Mouse (Mus musculus) heart, embryonic 13.5 days (tissue): ENCODE measurements around the gene Cbwd1. TPM values are rescaled to one million over a fixed set of nuclear protein-coding genes. Genes with fewer than 3 reads are reported as not detected.

ENCODE experiments used
- ATAC-seq: fragments of 200-750 bp; cut with Nextera tagmentation; 2 replicates; pipeline ENCODE4 v1.8.0; 2017; ENCODE audit warnings: moderate TSS enrichment; ENCODE audit not compliant: insufficient number of reproducible peaks, low FRiP score, low TSS enrichment; ENCODE audit errors: extremely low read depth
- H3K27ac ChIP-seq: fragments of 300-500 bp; sonication (generic); replicated peaks from 2 replicates; pipeline ENCODE4 v1.5.1; 2015; ENCODE audit warnings: moderate library complexity, mild to moderate bottlenecking, inconsistent platforms
- H3K27me3 ChIP-seq: fragments of 300-500 bp; sonication (generic); replicated peaks from 2 replicates; pipeline ENCODE4 v1.6.1; 2015; ENCODE audit warnings: mild to moderate bottlenecking, inconsistent platforms
- H3K36me3 ChIP-seq: fragments of 300-500 bp; sonication (generic); 2 replicates; pipeline ENCODE4 v1.6.1; 2015; ENCODE audit warnings: mild to moderate bottlenecking, inconsistent platforms
- H3K4me1 ChIP-seq: fragments of 300-500 bp; sonication (generic); 2 replicates; pipeline ENCODE4 v1.6.1; 2015; ENCODE audit warnings: inconsistent platforms
- H3K4me2 ChIP-seq: fragments of 300-500 bp; sonication (generic); 2 replicates; pipeline ENCODE4 v1.6.1; 2015; ENCODE audit warnings: inconsistent platforms, mild to moderate bottlenecking, moderate library complexity
- H3K4me3 ChIP-seq: fragments of 300-500 bp; sonication (generic); 2 replicates; pipeline ENCODE4 v1.5.1; 2015; ENCODE audit warnings: moderate library complexity, mild to moderate bottlenecking, inconsistent platforms
- H3K9ac ChIP-seq: fragments of 300-500 bp; sonication (generic); 2 replicates; pipeline ENCODE4 v1.6.1; 2015; ENCODE audit warnings: inconsistent platforms, mild to moderate bottlenecking, moderate library complexity
- H3K9me3 ChIP-seq: fragments of 300-500 bp; sonication (generic); 2 replicates; pipeline ENCODE4 v1.6.1; 2016; ENCODE audit warnings: inconsistent platforms
- WGBS: fragments of 180-500 bp; shearing (Covaris S2); methylation state at CpG from one replicate; pipeline ENCODE4 v1.1.7; 2015; ENCODE audit warnings: mixed read lengths; 5-methylcytosine and 5-hydroxymethylcytosine counted together
- polyA plus RNA-seq: library from polyadenylated mRNA; unstranded; fragments of >200 nt; fragmentation: Nextera tagmentation; extraction: Ambion mirVana; gene quantifications from 2 replicates; pipeline ENCODE4 v1.2.1, GENCODE M21; 2015

Gene Cbwd1
- polyA plus RNA-seq, 1 experiment from 2014 or later: 14.0 TPM

DNA sequence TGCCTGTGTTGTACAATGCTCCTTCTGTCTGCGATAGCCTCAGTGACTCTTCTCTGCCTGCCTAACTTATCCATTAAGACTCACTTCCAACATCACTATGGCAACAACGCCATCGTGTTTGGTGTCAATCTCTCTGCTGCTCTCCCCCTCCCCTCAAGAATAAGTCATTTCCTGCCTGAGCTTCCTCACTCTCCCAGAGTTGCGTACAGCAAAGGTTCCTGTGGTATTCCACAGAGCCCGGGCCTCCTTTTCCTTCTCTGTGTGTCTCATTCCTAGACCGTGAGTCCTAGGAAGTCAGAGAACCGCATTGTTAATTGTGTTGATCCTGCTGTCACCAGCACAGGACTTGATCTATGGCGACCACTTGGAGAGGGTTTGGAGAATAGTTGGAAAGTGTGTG, 33.5 kb upstream of the Cbwd1 start:
- Histone ChIP-seq H3K27ac (no peak overlapping the region), H3K4me2 (no peak overlapping the region), H3K4me1 (peaks cover 9% of the 10 kb centered on the region), H3K36me3 (no peaks in the 10 kb centered on the region), H3K9ac (no peak overlapping the region), H3K4me3 (no peak overlapping the region), H3K9me3 (no peaks in the 10 kb centered on the region), H3K27me3 (peaks cover 15% of the 10 kb centered on the region)
- 34% methylated on average over 8 of the region's 8 CpGs for WGBS
- ATAC-seq: no peak

- H3K9me3 ChIP-seq: no peaks in the 10 kb centered on the region
- no peak overlapping the region for H3K9ac ChIP-seq
- peaks cover 8% of the 10 kb centered on the region for H3K4me1 ChIP-seq
- WGBS: 62% methylated on average over 6 of the region's 6 CpGs
- H3K4me2 ChIP-seq: no peak overlapping the region
- ATAC-seq: no peak; the same call in 1 of the 2 replicates
- peaks cover 15% of the 10 kb centered on the region for H3K27me3 ChIP-seq
- no peak overlapping the region for H3K4me3 ChIP-seq
- no peaks in the 10 kb centered on the region for H3K36me3 ChIP-seq
- no peak overlapping the region for H3K27ac ChIP-seq
Measured at GRCm38 (mm10) chr19:24993526-24993925, 32.1 kb upstream of the Cbwd1 start.

DNA sequence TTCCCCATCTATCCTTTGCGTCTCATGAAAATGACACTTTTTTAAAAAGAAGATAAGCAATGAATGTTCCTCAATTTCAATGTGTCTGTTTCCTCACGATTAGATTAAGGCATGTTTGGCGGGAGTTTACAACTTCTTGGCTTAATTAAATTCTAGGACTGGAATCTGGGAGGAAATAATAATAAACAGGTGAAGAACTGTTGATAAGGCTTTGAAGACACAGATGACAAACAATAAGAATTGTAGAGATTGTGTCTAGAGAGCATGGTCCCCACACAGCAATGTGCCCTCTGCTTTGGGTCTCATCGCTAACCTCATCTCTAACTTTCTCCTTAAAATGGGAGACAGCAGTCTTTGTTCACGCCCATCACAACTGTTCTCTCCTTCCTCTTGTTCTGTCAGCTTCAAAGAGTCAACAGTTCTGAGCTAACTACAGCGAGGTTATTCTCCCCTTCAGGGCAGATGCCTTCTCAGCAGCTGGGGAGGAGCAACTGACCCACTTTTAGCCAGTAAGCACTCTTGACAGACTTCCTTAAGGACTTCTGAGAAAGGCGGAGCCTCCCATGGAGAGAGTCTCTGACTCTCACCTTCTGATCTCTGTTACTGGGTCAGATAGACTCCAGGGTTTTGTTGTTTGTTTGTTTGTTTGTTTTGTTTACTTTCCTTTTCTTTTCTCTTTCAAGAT, 28.9 kb upstream of the Cbwd1 start:
- H3K27me3 ChIP-seq: no peaks in the 10 kb centered on the region
- no peak for ATAC-seq
- H3K36me3 ChIP-seq: no peaks in the 10 kb centered on the region
- no peak overlapping the region for H3K4me3 ChIP-seq
- H3K27ac ChIP-seq: no peak overlapping the region
- H3K4me2 ChIP-seq: no peak overlapping the region
- H3K9ac ChIP-seq: no peak overlapping the region
- no peaks in the 10 kb centered on the region for H3K9me3 ChIP-seq
- peaks cover 16% of the 10 kb centered on the region for H3K4me1 ChIP-seq
- 59% methylated on average over 7 of the region's 7 CpGs for WGBS

DNA sequence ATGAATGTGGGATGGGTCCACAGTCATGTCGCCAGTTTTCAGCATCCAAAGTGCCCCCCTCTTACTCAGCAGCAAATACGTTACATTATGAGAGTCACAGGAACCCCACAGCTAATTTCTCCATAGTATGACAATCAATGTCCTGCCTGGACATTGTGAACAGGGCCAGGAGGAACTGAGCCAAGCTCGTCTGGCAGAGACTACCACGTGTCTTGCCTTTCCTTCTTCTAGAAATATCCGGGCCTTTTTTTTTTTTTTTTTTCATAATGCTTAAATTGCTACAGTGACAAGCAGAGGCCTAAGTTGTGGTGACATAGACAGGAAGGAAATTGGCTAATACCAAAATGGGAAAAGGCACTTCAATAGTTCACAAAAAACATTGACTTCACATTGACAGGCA, 27.4 kb upstream of the Cbwd1 start:
- H3K4me2 ChIP-seq: no peak overlapping the region
- no peaks in the 10 kb centered on the region for H3K9me3 ChIP-seq
- no peaks in the 10 kb centered on the region for H3K36me3 ChIP-seq
- H3K4me3 ChIP-seq: no peak overlapping the region
- H3K27me3 ChIP-seq: no peaks in the 10 kb centered on the region
- H3K9ac ChIP-seq: no peak overlapping the region
- 57% methylated on average over 5 of the region's 5 CpGs for WGBS
- no peak for ATAC-seq
- peaks cover 9% of the 10 kb centered on the region for H3K4me1 ChIP-seq
- H3K27ac ChIP-seq: no peak overlapping the region

GRCm38 (mm10) chr19:24987355-24987754, 25.9 kb upstream of the Cbwd1 start:
- Histone ChIP-seq H3K36me3 (no peaks in the 10 kb centered on the region), H3K4me3 (no peak overlapping the region), H3K27me3 (no peaks in the 10 kb centered on the region), H3K4me1 (peaks cover 9% of the 10 kb centered on the region), H3K27ac (no peak overlapping the region), H3K9ac (no peak overlapping the region), H3K9me3 (no peaks in the 10 kb centered on the region), H3K4me2 (no peak overlapping the region)
- 61% methylated on average over 4 of the region's 4 CpGs for WGBS
- ATAC-seq: no peak

DNA sequence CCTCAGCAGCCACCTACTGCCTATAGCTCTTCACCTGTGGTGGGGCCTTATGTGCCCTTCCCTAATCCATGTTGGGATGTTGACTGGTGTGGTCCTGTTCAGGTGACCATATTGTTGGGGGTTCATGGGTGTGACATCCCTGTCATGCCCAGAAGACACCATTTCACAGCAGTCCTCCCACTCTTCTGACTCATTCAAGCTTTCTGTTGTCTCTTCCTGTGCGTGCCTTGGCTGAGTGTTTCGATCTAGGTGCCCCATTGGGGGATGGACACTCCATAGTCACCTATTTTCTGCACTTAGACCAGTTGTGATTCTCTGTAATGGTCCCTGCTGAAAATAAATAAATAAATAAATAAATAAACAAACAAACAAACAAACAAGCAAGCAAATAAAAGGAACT, 23.6 kb upstream of the Cbwd1 start:
- no peak overlapping the region for H3K4me2 ChIP-seq
- peaks cover 9% of the 10 kb centered on the region for H3K4me1 ChIP-seq
- H3K9me3 ChIP-seq: no peaks in the 10 kb centered on the region
- no peak overlapping the region for H3K4me3 ChIP-seq
- H3K27me3 ChIP-seq: 0 out of 2 replicates have a peak, but pooled peaks cover 2% of the 10 kb centered on the region
- ATAC-seq: no peak
- H3K9ac ChIP-seq: no peak overlapping the region
- no peak overlapping the region for H3K27ac ChIP-seq
- H3K36me3 ChIP-seq: no peaks in the 10 kb centered on the region
- 96% methylated on average over 2 of the region's 2 CpGs for WGBS

DNA sequence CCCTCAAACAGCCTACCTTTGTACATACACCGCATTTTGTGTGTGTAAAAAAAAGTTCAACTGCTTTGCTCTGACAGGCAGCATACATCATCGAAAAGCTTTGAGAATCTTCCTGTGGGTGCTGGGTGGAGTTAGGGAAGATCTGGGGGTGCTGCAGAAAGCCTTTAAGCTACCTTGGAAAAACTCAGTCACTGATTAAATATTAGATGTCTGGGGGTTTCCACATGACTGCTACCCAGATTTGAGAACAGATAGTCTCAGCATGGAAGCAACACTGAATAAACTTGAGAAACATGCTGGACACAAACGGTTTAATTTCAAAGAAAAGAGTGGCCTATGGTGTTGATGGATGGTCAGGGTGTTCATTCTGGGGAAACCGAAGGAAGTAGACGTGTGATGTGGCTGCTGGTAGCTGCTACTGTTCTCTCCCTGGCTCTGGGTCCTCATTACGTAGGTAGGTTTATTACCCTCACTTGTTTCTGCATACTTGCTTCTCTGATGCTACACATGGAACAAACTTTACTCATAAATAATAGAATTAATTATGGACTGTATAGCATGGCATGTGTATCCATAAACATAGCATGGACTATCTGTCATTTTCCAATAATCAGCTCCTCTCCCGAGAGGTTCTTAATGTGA, 22.6 kb upstream of the Cbwd1 start:
- H3K9ac ChIP-seq: no peak overlapping the region
- no peak overlapping the region for H3K4me2 ChIP-seq
- WGBS: 70% methylated on average over 7 of the region's 7 CpGs
- H3K4me1 ChIP-seq: peaks cover 9% of the 10 kb centered on the region
- no peak for ATAC-seq
- H3K27me3 ChIP-seq: 0 out of 2 replicates have a peak, but pooled peaks cover 2% of the 10 kb centered on the region
- no peak overlapping the region for H3K27ac ChIP-seq
- H3K36me3 ChIP-seq: no peaks in the 10 kb centered on the region
- H3K9me3 ChIP-seq: no peaks in the 10 kb centered on the region
- H3K4me3 ChIP-seq: no peak overlapping the region

- H3K36me3 ChIP-seq: no peaks in the 10 kb centered on the region
- 80% methylated on average over 4 of the region's 4 CpGs for WGBS
- H3K4me3 ChIP-seq: no peak overlapping the region
- no peak overlapping the region for H3K27ac ChIP-seq
- H3K4me1 ChIP-seq: peaks cover 4% of the 10 kb centered on the region; the same call in 1 of the 2 replicates
- H3K9me3 ChIP-seq: no peaks in the 10 kb centered on the region
- no peak overlapping the region for H3K4me2 ChIP-seq
- H3K27me3 ChIP-seq: 0 out of 2 replicates have a peak, but pooled peaks cover 2% of the 10 kb centered on the region
- no peak overlapping the region for H3K9ac ChIP-seq
- no peak for ATAC-seq
Measured at GRCm38 (mm10) chr19:24983050-24983449, 21.6 kb upstream of the Cbwd1 start.

- Histone ChIP-seq H3K4me3 (no peak overlapping the region), H3K4me1 (no peaks in the 10 kb centered on the region), H3K27ac (no peak overlapping the region), H3K9me3 (no peaks in the 10 kb centered on the region), H3K9ac (no peak overlapping the region), H3K27me3 (0 out of 2 replicates have a peak, but pooled peaks cover 2% of the 10 kb centered on the region), H3K4me2 (no peak overlapping the region), H3K36me3 (no peaks in the 10 kb centered on the region)
- WGBS: 68% methylated on average over 8 of the region's 8 CpGs
- no peak for ATAC-seq
Measured at GRCm38 (mm10) chr19:24981294-24981693, 19.9 kb upstream of the Cbwd1 start.

DNA sequence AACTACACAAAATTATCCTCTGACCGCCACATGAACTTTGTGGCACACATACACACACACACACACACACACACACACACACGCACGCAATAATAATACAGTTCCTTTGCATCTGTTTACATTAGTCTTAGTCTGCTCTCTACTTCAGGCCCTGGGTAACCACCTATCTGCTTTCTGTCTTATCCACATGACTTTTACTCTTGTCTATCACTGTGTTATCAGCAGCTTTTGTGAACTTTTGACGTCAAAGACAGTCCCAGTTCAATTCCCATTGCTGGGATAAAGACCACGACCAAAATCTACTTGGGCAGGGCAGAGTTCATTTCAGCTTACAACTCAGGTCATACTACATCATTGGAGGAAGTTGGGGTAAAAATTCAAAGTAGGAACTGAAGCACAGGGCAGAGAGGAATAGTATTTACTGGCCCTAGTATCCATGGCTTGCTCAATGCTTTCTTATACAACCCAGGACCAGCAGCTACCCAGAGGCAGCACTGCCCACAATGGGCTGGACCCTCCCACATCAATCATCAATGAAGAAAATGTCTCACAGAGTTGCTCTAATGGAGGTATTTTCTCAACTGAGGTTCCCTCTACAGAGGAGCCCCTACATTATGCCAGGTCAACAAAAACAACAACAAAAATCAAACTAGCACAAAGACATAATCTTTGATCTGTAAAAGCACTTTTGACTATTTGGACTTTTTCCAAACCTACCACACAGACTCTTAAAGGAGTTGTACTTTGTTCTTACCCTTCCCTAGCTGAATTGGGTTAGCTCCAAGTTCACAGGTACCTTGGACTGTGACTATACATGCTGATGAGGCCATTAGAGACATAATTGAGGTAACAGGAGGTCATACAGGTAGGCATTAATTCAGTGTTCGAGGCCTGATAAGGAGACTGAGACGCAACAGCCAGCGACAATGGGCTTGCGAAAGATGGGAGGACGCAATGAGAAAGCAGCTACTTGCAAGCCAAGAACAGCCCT, 17.7 kb upstream of the Cbwd1 start:
- no peaks in the 10 kb centered on the region for H3K36me3 ChIP-seq
- no peaks in the 10 kb centered on the region for H3K9me3 ChIP-seq
- no peak overlapping the region for H3K27ac ChIP-seq
- no peaks in the 10 kb centered on the region for H3K4me1 ChIP-seq
- no peak overlapping the region for H3K4me3 ChIP-seq
- 0 out of 2 replicates have a peak, but pooled peaks cover 2% of the 10 kb centered on the region for H3K27me3 ChIP-seq
- H3K4me2 ChIP-seq: no peak overlapping the region
- no peak overlapping the region for H3K9ac ChIP-seq
- 73% methylated on average over 10 of the region's 10 CpGs for WGBS
- no peak for ATAC-seq

GRCm38 (mm10) chr19:24977991-24978390, 16.6 kb upstream of the Cbwd1 start:
- WGBS: 72% methylated on average over 11 of the region's 11 CpGs
- Histone ChIP-seq H3K4me3 (no peak overlapping the region), H3K27ac (no peak overlapping the region), H3K9ac (no peak overlapping the region), H3K4me2 (no peak overlapping the region), H3K36me3 (no peaks in the 10 kb centered on the region), H3K4me1 (no peaks in the 10 kb centered on the region), H3K27me3 (0 out of 2 replicates have a peak, but pooled peaks cover 2% of the 10 kb centered on the region), H3K9me3 (no peaks in the 10 kb centered on the region)
- no peak for ATAC-seq
